Mouse (Mus musculus) B cell, adult (primary cell): Measurements from ENCODE around the gene Alg1. TPM values are rescaled to one million over a fixed set of nuclear protein-coding genes. Genes with fewer than 3 reads are reported as not detected.

Experiments used
- total RNA-seq: library from RNA; stranded (reverse); gene quantifications from 4 replicates; pipeline ENCODE4 v1.2.4, GENCODE M21; 2023; ENCODE audit not compliant: inconsistent age

The Alg1 gene
- total RNA-seq: 36.6 to 41.5 TPM (median 40.2 TPM) in 4 replicates

GRCm38 (mm10) chr16:5233418-5234313 is at the start of gene Alg1:
TSS of gene Alg1 (plus strand) at chr16:5233621.

GRCm38 (mm10) chr16:5203668-5204433 is 29.6 kb upstream of the Alg1 start, which contains the start of gene Nagpa:
TSS of gene Nagpa (minus strand) at chr16:5204012.

GRCm38 (mm10) chr16:5222140-5222539 is 11.3 kb upstream of the Alg1 start, which contains the start of gene AU021092:
TSS of gene AU021092 (minus strand) at chr16:5222299.

GRCm38 (mm10) chr16:5255779-5256496 is 22.5 kb downstream of the Alg1 start, which contains the start of gene Eef2kmt:
TSS of gene Eef2kmt (minus strand) at chr16:5255983.

Other genes starting within 250 kb of the Alg1 start
- gene Sept12, start 235.8 kb upstream of the Alg1 start, total RNA-seq: not detected in 4 replicates
- gene Smim22, start 226.3 kb upstream of the Alg1 start, total RNA-seq: not detected in 4 replicates
- 103 to 117 TPM (median 113 TPM) in 4 replicates for gene Rogdi, start 220.1 kb upstream of the Alg1 start, total RNA-seq
- 147 to 149 TPM (median 149 TPM) in 4 replicates for gene Glyr1, start 183.8 kb upstream of the Alg1 start, total RNA-seq
- 75.6 to 88.8 TPM (median 81.9 TPM) in 4 replicates for gene Ubn1, start 183.6 kb upstream of the Alg1 start, total RNA-seq
- gene Ppl, start 101.2 kb upstream of the Alg1 start, total RNA-seq: 5.2 to 8.3 TPM (median 6.6 TPM) in 4 replicates
- 0.21 TPM in 2 of 4 replicates, not detected in the others for gene Sec14l5, start 86.5 kb upstream of the Alg1 start, total RNA-seq
- gene Nagpa, start 29.6 kb upstream of the Alg1 start, total RNA-seq: 24.5 to 35.5 TPM (median 28.1 TPM) in 4 replicates
- gene AU021092, start 11.3 kb upstream of the Alg1 start, total RNA-seq: not detected in 4 replicates
- gene Eef2kmt, start 22.4 kb downstream of the Alg1 start, total RNA-seq: 13.1 to 17.0 TPM (median 15.7 TPM) in 4 replicates